Mouse (Mus musculus) kidney, adult 2 months (tissue): Measurements from ENCODE around the gene Timm44.

Experiments used
- CTCF ChIP-seq: fragments of 200-500 bp; conservative IDR thresholded peaks from 2 replicates; pipeline ENCODE4 v1.5.1; 2011; ENCODE audit warnings: low read depth, mild to moderate bottlenecking, control low read depth, low read length, moderate library complexity, mixed read lengths; ENCODE audit not compliant: insufficient read depth, insufficient read length
- POLR2A ChIP-seq: fragments of 200-500 bp; IDR thresholded peaks from one replicate; pipeline ENCODE4 v1.6.1; 2011; ENCODE audit warnings: low read depth, low read length, control low read depth

GRCm38 (mm10) chr8:4227919-4228318 lies 47.8 kb downstream of the Timm44 start:
- no peak for TF ChIP-seq POLR2A
- TF ChIP-seq CTCF: no peak
